Mouse (Mus musculus): ENCODE data around the gene Trim50. TPM values are rescaled to one million over a fixed set of nuclear protein-coding genes. Genes with fewer than 3 reads are reported as not detected.

Trim50 gene
- total and polyA plus RNA-seq, 3 experiments = not detected

DNA sequence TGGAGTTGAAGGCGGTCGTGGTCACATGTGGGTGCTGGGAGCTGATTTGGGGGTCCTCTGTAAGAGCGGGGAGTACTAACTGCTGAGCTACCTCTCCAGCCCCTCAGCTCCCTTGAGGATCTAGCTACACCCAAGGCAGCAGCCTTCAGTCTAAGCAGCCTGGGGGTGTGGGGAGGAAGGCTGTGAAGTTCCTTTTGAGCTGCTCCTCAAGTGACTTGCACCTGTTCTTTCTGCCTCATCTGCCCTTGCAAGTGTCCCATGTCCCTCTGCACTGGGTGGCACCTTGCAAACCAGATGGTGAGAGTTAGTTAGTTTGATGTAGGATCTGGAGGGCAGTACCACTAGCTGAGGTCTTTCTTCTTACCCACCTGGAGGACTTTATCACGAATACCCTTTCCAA is 55.0 kb downstream of the Trim50 start:
- TF ChIP-seq JUN (IDR thresholded peaks at IDR 0.05; ENCODE audit: insufficient read depth, low read depth, low read length) = no peak
- TF ChIP-seq IRF4 (IDR thresholded peaks at IDR 0.05; ENCODE audit: low read depth, low read length) = no peak
- TF ChIP-seq MAX (IDR thresholded peaks at IDR 0.05; ENCODE audit: low read length) = no peak
- Histone ChIP-seq H3K4me1 (ENCODE audit: control insufficient read depth in 1 of 2, insufficient read depth in 2 of 2) (peaks cover 0 to 4% of the 10 kb centered on the region in 2 experiments; a peak in 1 of 4 replicates), H3K9ac (ENCODE audit: insufficient read depth, low read depth) (no peak overlapping the region), H3K27ac (ENCODE audit: insufficient read depth, low read depth) (no peak overlapping the region), H3K79me2 (replicated peaks; ENCODE audit: control insufficient read depth, extremely low read depth, insufficient read depth, poor library complexity, severe bottlenecking) (no peaks in the 10 kb centered on the region), H3K27me3 (replicated peaks) (no peaks in the 10 kb centered on the region), H3K4me3 (replicated peaks in 1 of 3; ENCODE audit: low read depth in 2 of 3, low read length in 2 of 3, poor library complexity in 1 of 3) (no peak overlapping the region), H3K36me3 (replicated peaks in 1 of 2; ENCODE audit: control insufficient read depth in 1 of 2, insufficient read depth in 1 of 2, low read length in 1 of 2) (peaks cover 0 to 14% of the 10 kb centered on the region in 2 experiments), H3K4me2 (ENCODE audit: insufficient read depth, low read depth, poor library complexity, severe bottlenecking) (no peak overlapping the region), H3K9me3 (replicated peaks; ENCODE audit: low read length) (no peaks in the 10 kb centered on the region)
- in situ Hi-C loops (cut with MboI; ENCODE audit: low pct_ligation_motif_present, low pct_unique_long_range_greater_than_20kb, low sequenced_read_pairs) = loop anchor here (5.0 to 10.0 kb wide), 3 partner anchors 47 to 207 kb away; no protein-coding TSS in a partner anchor
- no peak for DNase-seq (ENCODE audit: extremely low read depth)
- dilution Hi-C loops (cut with MboI; ENCODE audit: extremely low pct_ligation_motif_present, extremely low pct_unique_long_range_greater_than_20kb, low sequenced_read_pairs) = no loop called here

GRCm38 (mm10) chr5:135410266-135410665 is 57.2 kb downstream of the Trim50 start:
- Histone ChIP-seq H3K4me2 (ENCODE audit: insufficient read depth, low read depth, poor library complexity, severe bottlenecking) (no peak overlapping the region), H3K9ac (ENCODE audit: insufficient read depth, low read depth) (no peak overlapping the region), H3K36me3 (replicated peaks in 1 of 2; ENCODE audit: control insufficient read depth in 1 of 2, insufficient read depth in 1 of 2, low read length in 1 of 2) (peaks cover 0 to 22% of the 10 kb centered on the region in 2 experiments), H3K27ac (ENCODE audit: insufficient read depth, low read depth) (no peak overlapping the region), H3K4me3 (replicated peaks in 1 of 3; ENCODE audit: low read depth in 2 of 3, low read length in 2 of 3, poor library complexity in 1 of 3) (no peak overlapping the region), H3K9me3 (replicated peaks; ENCODE audit: low read length) (no peaks in the 10 kb centered on the region), H3K27me3 (replicated peaks) (no peaks in the 10 kb centered on the region), H3K79me2 (replicated peaks; ENCODE audit: control insufficient read depth, extremely low read depth, insufficient read depth, poor library complexity, severe bottlenecking) (no peaks in the 10 kb centered on the region), H3K4me1 (ENCODE audit: control insufficient read depth in 1 of 2, insufficient read depth in 2 of 2) (peaks cover 0 to 7% of the 10 kb centered on the region in 2 experiments; a peak in 1 of 4 replicates)
- in situ Hi-C loops (cut with MboI; ENCODE audit: low pct_ligation_motif_present, low pct_unique_long_range_greater_than_20kb, low sequenced_read_pairs) = no loop called here
- TF ChIP-seq POLR2AphosphoS2 (IDR thresholded peaks at IDR 0.05; ENCODE audit: low read depth, low read length) (no peak), JUND (conservative IDR thresholded peaks at IDR 0.05; ENCODE audit: low read depth, low read length) (no peak), MAZ (IDR thresholded peaks at IDR 0.05; ENCODE audit: low read depth, low read length) (no peak), TBP (conservative IDR thresholded peaks at IDR 0.05; ENCODE audit: low read depth, low read length) (no peak), EP300 (IDR thresholded peaks at IDR 0.05; ENCODE audit: low read length) (no peak), SMC3 (IDR thresholded peaks at IDR 0.05; ENCODE audit: low read depth, low read length) (no peak), SIN3A (IDR thresholded peaks at IDR 0.05; ENCODE audit: low read length) (no peak), MEF2A (IDR thresholded peaks at IDR 0.05; ENCODE audit: borderline replicate concordance, low read depth, low read length) (no peak)
- no peak for DNase-seq (ENCODE audit: extremely low read depth)
- dilution Hi-C loops (cut with MboI; ENCODE audit: extremely low pct_ligation_motif_present, extremely low pct_unique_long_range_greater_than_20kb, low sequenced_read_pairs) = no loop called here

Other genes starting within 250 kb of the Trim50 start
- 26.3 and 31.9 TPM in 2 replicates for gene Tbl2, start 203.6 kb upstream of the Trim50 start, total RNA-seq (2012; rRNA removed)
- 20.0 and 21.7 TPM in 2 replicates for gene Tbl2, start 203.6 kb upstream of the Trim50 start, total RNA-seq (2014; rRNA removed)
- 24.8 and 25.2 TPM in 2 replicates for gene Tbl2, start 203.6 kb upstream of the Trim50 start, polyA plus RNA-seq (2012; ENCODE audit: insufficient read length, low read depth)
- gene Bcl7b, start 185.0 kb upstream of the Trim50 start, total RNA-seq (2012; rRNA removed) = 20.1 and 22.0 TPM in 2 replicates
- gene Bcl7b, start 185.0 kb upstream of the Trim50 start, total RNA-seq (2014; rRNA removed) = 21.6 and 24.1 TPM in 2 replicates
- gene Bcl7b, start 185.0 kb upstream of the Trim50 start, polyA plus RNA-seq (2012; ENCODE audit: insufficient read length, low read depth) = 40.8 and 43.6 TPM in 2 replicates
- gene Baz1b, start 166.0 kb upstream of the Trim50 start, total RNA-seq (2012; rRNA removed) = 60.0 and 72.9 TPM in 2 replicates
- 53.3 and 56.4 TPM in 2 replicates for gene Baz1b, start 166.0 kb upstream of the Trim50 start, total RNA-seq (2014; rRNA removed)
- 84.9 and 85.4 TPM in 2 replicates for gene Baz1b, start 166.0 kb upstream of the Trim50 start, polyA plus RNA-seq (2012; ENCODE audit: insufficient read length, low read depth)
- gene Fzd9, start 102.1 kb upstream of the Trim50 start, total RNA-seq (2012; rRNA removed) = not detected in 2 replicates
- gene Fzd9, start 102.1 kb upstream of the Trim50 start, total RNA-seq (2014; rRNA removed) = not detected in 2 replicates
- not detected in 2 replicates for gene Fzd9, start 102.1 kb upstream of the Trim50 start, polyA plus RNA-seq (2012; ENCODE audit: insufficient read length, low read depth)
- gene Fkbp6, start 3.3 kb upstream of the Trim50 start, total RNA-seq (2012; rRNA removed) = not detected in 2 replicates
- gene Fkbp6, start 3.3 kb upstream of the Trim50 start, total RNA-seq (2014; rRNA removed) = not detected in 2 replicates
- gene Fkbp6, start 3.3 kb upstream of the Trim50 start, polyA plus RNA-seq (2012; ENCODE audit: insufficient read length, low read depth) = not detected in 2 replicates
- 27.6 and 37.4 TPM in 2 replicates for gene Nsun5, start 16.7 kb downstream of the Trim50 start, total RNA-seq (2012; rRNA removed)
- 30.0 and 30.9 TPM in 2 replicates for gene Nsun5, start 16.7 kb downstream of the Trim50 start, total RNA-seq (2014; rRNA removed)
- gene Nsun5, start 16.7 kb downstream of the Trim50 start, polyA plus RNA-seq (2012; ENCODE audit: insufficient read length, low read depth) = 36.6 and 42.2 TPM in 2 replicates
- 9.8 and 10.4 TPM in 2 replicates for gene Pom121, start 41.3 kb downstream of the Trim50 start, total RNA-seq (2012; rRNA removed)
- gene Pom121, start 41.3 kb downstream of the Trim50 start, total RNA-seq (2014; rRNA removed) = 2.4 and 3.4 TPM in 2 replicates
- 37.5 and 54.0 TPM in 2 replicates for gene Pom121, start 41.3 kb downstream of the Trim50 start, polyA plus RNA-seq (2012; ENCODE audit: insufficient read length, low read depth)
- gene Hip1, start 191.8 kb downstream of the Trim50 start, total RNA-seq (2012; rRNA removed) = 6.3 and 6.4 TPM in 2 replicates
- 1.8 and 2.2 TPM in 2 replicates for gene Hip1, start 191.8 kb downstream of the Trim50 start, total RNA-seq (2014; rRNA removed)
- 3.4 and 3.6 TPM in 2 replicates for gene Hip1, start 191.8 kb downstream of the Trim50 start, polyA plus RNA-seq (2012; ENCODE audit: insufficient read length, low read depth)
- gene Ccl26, start 210.3 kb downstream of the Trim50 start, total RNA-seq (2012; rRNA removed) = not detected in 2 replicates
- not detected in 2 replicates for gene Ccl26, start 210.3 kb downstream of the Trim50 start, total RNA-seq (2014; rRNA removed)
- not detected in 2 replicates for gene Ccl26, start 210.3 kb downstream of the Trim50 start, polyA plus RNA-seq (2012; ENCODE audit: insufficient read length, low read depth)
- not detected in 2 replicates for gene Ccl24, start 219.8 kb downstream of the Trim50 start, total RNA-seq (2012; rRNA removed)
- not detected in 2 replicates for gene Ccl24, start 219.8 kb downstream of the Trim50 start, total RNA-seq (2014; rRNA removed)
- not detected in 2 replicates for gene Ccl24, start 219.8 kb downstream of the Trim50 start, polyA plus RNA-seq (2012; ENCODE audit: insufficient read length, low read depth)

All from CH12.LX (cell line).